Mouse (Mus musculus): ENCODE measurements around the gene Rhoh. TPM values are rescaled to one million over a fixed set of nuclear protein-coding genes. Genes with fewer than 3 reads are reported as not detected.

The Rhoh gene
- total and polyA plus RNA-seq, 3 experiments: 12.1 to 22.1 (median 18.9) TPM

GRCm38 (mm10) chr5:65930171-65930570 lies 69.2 kb downstream of the Rhoh start:
- no peak overlapping the region for H3K4me3 ChIP-seq (replicated peaks in 1 of 3; ENCODE audit: low read depth in 2 of 3, low read length in 2 of 3, poor library complexity in 1 of 3)
- H3K36me3 ChIP-seq (replicated peaks in 1 of 2; ENCODE audit: control insufficient read depth in 1 of 2, insufficient read depth in 1 of 2, low read length in 1 of 2): no peaks in the 10 kb centered on the region
- TF ChIP-seq USF2 (conservative IDR thresholded peaks at IDR 0.05; ENCODE audit: low read depth, low read length) (no peak), MAX (IDR thresholded peaks at IDR 0.05; ENCODE audit: low read length) (no peak), ZKSCAN1 (IDR thresholded peaks at IDR 0.05; ENCODE audit: borderline replicate concordance, low read depth, low read length) (no peak), POLR2A (IDR thresholded peaks at IDR 0.05; ENCODE audit: low read depth, low read length) (no peak), KAT2A (IDR thresholded peaks at IDR 0.05; ENCODE audit: insufficient replicate concordance, low read length) (no peak), CTCF (conservative IDR thresholded peaks at IDR 0.05 in 1 of 2, IDR thresholded peaks at IDR 0.05 in 1 of 2; ENCODE audit: low read depth in 2 of 2, low read length in 2 of 2) (no peak), E2F4 (IDR thresholded peaks at IDR 0.05; ENCODE audit: insufficient replicate concordance, low read depth, low read length) (no peak), TCF12 (IDR thresholded peaks at IDR 0.05; ENCODE audit: low read depth, low read length) (no peak), JUN (IDR thresholded peaks at IDR 0.05; ENCODE audit: insufficient read depth, low read depth, low read length) (no peak), UBTF (IDR thresholded peaks at IDR 0.05; ENCODE audit: low read depth, low read length) (no peak), SIN3A (IDR thresholded peaks at IDR 0.05; ENCODE audit: low read length) (no peak), ELF1 (IDR thresholded peaks at IDR 0.05; ENCODE audit: low read depth, low read length) (no peak), CHD2 (IDR thresholded peaks at IDR 0.05; ENCODE audit: low read length) (no peak), TBP (conservative IDR thresholded peaks at IDR 0.05; ENCODE audit: low read depth, low read length) (no peak), ETS1 (conservative IDR thresholded peaks at IDR 0.05; ENCODE audit: low read depth, low read length) (no peak)
- no peak overlapping the region for H3K27ac ChIP-seq (ENCODE audit: insufficient read depth, low read depth)
- DNase-seq (ENCODE audit: extremely low read depth): no peak
- dilution Hi-C loops (cut with MboI; ENCODE audit: extremely low pct_ligation_motif_present, extremely low pct_unique_long_range_greater_than_20kb, low sequenced_read_pairs) (no loop called here), in situ Hi-C loops (cut with MboI; ENCODE audit: low pct_ligation_motif_present, low pct_unique_long_range_greater_than_20kb, low sequenced_read_pairs) (loop anchor here (10.0 kb wide), 1 partner anchor 95 kb away; no protein-coding TSS in a partner anchor)
- peaks cover 18 to 77% of the 10 kb centered on the region in 2 experiments for H3K4me1 ChIP-seq (ENCODE audit: control insufficient read depth in 1 of 2, insufficient read depth in 2 of 2)
- peaks cover 7% of the 10 kb centered on the region for H3K27me3 ChIP-seq (replicated peaks)
- H3K79me2 ChIP-seq (replicated peaks; ENCODE audit: control insufficient read depth, extremely low read depth, insufficient read depth, poor library complexity, severe bottlenecking): no peaks in the 10 kb centered on the region
- H3K9me3 ChIP-seq (replicated peaks; ENCODE audit: low read length): peaks cover 7% of the 10 kb centered on the region
- H3K9ac ChIP-seq (ENCODE audit: insufficient read depth, low read depth): no peak overlapping the region
- no peak overlapping the region for H3K4me2 ChIP-seq (ENCODE audit: insufficient read depth, low read depth, poor library complexity, severe bottlenecking)

- TF ChIP-seq ZMIZ1 (IDR thresholded peaks at IDR 0.05; ENCODE audit: low read depth, low read length) (no peak), CTCF (conservative IDR thresholded peaks at IDR 0.05 in 1 of 2, IDR thresholded peaks at IDR 0.05 in 1 of 2; ENCODE audit: low read depth in 2 of 2, low read length in 2 of 2) (peak in 1 of 2 experiments; percentile 12; a peak in 1 of 4 replicates)
- Histone ChIP-seq H3K27ac (ENCODE audit: insufficient read depth, low read depth) (no peak overlapping the region), H3K4me3 (replicated peaks in 1 of 3; ENCODE audit: low read depth in 2 of 3, low read length in 2 of 3, poor library complexity in 1 of 3) (no peak overlapping the region), H3K79me2 (replicated peaks; ENCODE audit: control insufficient read depth, extremely low read depth, insufficient read depth, poor library complexity, severe bottlenecking) (no peaks in the 10 kb centered on the region), H3K4me1 (ENCODE audit: control insufficient read depth in 1 of 2, insufficient read depth in 2 of 2) (peaks cover 24 to 73% of the 10 kb centered on the region in 2 experiments), H3K4me2 (ENCODE audit: insufficient read depth, low read depth, poor library complexity, severe bottlenecking) (no peak overlapping the region), H3K9me3 (replicated peaks; ENCODE audit: low read length) (peaks cover 7% of the 10 kb centered on the region), H3K9ac (ENCODE audit: insufficient read depth, low read depth) (no peak overlapping the region), H3K27me3 (replicated peaks) (peaks cover 2% of the 10 kb centered on the region), H3K36me3 (replicated peaks in 1 of 2; ENCODE audit: control insufficient read depth in 1 of 2, insufficient read depth in 1 of 2, low read length in 1 of 2) (no peaks in the 10 kb centered on the region)
- no peak for DNase-seq (ENCODE audit: extremely low read depth)
- dilution Hi-C loops (cut with MboI; ENCODE audit: extremely low pct_ligation_motif_present, extremely low pct_unique_long_range_greater_than_20kb, low sequenced_read_pairs): no loop called here
- in situ Hi-C loops (cut with MboI; ENCODE audit: low pct_ligation_motif_present, low pct_unique_long_range_greater_than_20kb, low sequenced_read_pairs): loop anchor here (10.0 kb wide), 1 partner anchor 98 kb away; no protein-coding TSS in a partner anchor
Measured at GRCm38 (mm10) chr5:65933258-65933657, 72.2 kb downstream of the Rhoh start.

All from CH12.LX (cell line).